Mouse (Mus musculus) right cerebral cortex, adult 2 months (tissue): ENCODE measurements at regions not wholly inside any gene's neighbourhood (a gene's known extent, or its start where the extent isn't known, plus 50 kb on each side); places are given as distances from the start of the nearest gene placed in this dataset.

Experiments used
- DNase-seq, 2 experiments: peaks; one replicate each; pipeline ENCODE4 v3.0.0; 2021 to 2022; ENCODE audit warnings: low spot score in 2 of 2

DNA sequence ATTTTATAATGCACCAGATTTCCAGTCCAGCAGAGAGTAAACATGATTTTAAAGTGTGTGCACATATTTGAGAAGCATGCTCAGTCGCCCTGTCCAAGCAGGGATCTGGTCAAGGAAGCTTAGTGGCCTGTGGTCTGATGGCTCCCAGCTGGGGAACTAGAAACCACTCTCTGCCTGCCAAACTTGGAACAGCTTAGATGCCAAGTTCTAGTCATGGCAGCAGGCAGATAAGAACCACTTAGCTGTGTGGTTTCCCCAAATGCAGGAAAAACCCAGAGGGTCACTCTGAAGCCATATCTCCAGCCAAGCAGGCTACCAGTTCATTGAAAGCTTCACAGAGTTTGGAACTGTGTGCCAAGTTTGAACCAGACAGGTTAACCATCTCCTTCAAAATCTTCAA is 86.1 kb downstream of the Fam114a2 start:
- DNase-seq: no peak

DNA sequence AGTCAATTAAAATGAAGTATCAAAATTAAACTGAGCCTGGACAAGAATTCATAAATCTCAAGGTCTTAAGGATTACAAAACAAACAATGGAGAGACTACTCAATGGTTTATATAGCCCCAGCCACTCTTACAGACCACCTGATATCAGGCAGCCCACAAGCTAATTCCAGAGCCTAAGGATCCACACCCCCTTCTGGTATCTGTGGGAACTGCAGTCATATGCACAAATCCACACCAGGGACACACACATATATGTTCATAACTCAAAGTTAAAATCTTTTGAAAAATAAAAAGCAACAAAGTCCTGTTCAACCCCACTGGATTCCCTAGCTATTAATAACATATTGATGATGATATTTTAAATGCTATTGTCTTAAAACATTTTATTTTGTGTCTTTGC is 86.5 kb downstream of the Fam114a2 start:
- DNase-seq: no peak

DNA sequence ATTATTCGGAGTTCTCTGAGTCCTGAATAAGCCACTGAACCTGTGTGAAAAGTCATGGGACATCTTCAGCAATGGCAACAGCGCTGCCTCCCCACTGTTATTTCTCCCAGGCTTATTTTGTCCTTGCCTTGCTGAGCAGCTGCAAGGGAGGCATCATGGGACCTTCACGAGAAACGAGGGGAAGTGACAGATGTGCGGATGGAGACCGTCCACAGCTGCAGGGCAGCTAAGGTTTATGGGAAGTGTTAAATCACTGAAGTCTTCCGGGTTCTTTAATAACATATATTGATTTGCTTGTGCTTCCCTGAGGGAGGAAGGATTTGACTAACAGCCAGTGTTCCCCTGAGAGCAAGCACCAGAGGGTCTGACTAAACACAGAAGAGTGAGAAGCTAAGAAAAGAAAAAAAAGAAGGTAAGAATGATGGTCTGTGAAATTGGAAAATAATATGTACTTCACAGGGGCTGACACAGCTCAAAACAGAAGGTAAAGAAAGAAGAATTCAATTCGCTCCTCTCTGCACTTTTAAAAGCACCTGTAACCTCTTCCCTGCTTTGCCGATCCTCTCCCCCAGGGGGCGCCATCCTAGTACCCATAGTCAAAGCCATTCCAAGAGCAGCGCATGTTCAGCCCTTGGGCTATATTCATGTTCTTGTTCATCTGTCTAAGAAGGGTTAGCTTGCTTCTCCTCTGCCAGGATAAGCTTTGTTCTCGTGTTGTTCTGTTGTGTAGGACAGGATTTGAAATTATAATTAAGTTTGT is 92.2 kb downstream of the Fam114a2 start:
- no peak for DNase-seq

DNA sequence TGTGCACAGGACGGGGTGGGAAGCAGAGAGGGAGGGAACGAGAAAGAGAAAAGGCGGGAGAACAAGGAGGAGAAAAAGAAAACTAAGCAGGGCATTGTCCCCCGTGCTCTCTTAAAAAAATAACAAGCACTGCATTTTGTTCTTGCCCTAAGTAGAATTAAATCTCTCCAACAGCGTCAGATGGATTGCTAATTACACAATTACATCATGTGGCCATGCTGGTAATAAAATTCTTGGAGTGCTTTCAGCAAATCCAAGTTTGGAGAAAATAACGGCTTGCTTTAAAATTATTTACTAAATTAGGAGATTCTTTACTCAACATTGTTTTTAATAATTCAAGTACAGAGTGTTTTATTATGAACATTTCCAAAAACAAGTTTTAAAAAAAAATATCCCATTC is 99.0 kb downstream of the Fam114a2 start:
- no peak for DNase-seq

DNA sequence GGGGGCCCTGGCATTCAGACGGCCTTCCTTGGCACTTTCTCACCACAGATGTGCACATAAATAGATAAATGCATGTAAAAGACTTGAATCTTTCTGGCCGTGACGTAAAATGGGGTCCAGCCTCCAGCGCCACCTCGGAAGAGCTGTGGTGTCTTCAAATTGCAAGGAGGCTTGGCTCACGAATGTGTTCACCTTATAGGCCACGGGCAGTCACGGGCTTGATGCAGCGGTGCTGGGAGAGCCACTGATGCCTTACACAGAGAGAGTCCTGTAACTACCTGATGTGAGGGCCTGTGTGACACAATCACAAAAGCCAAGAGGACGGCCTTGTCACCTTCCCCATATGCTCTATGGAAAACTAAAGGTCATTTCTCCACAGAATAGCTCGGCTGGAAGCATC is 102.4 kb downstream of the Fam114a2 start:
- DNase-seq: no peak

DNA sequence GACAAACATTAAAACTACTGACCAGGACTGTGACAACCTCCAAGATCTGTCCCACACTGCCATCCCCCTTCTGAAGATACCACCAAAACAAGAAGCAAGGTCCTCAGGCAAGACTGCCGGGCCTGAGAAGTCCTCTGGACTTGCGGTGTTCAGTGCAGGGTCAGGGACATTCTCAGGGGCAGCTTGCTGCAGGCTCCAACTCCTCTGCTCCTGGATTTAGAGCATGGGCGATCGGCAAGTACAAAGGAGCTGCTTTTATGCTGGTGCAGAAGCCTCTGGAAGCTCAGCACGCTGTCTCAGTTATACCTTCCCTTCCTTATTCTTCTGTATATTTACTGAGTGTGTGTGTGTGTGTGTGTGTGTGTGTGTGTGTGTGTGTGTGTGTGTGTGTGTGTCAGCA is 103.2 kb downstream of the Fam114a2 start:
- DNase-seq: no peak

DNA sequence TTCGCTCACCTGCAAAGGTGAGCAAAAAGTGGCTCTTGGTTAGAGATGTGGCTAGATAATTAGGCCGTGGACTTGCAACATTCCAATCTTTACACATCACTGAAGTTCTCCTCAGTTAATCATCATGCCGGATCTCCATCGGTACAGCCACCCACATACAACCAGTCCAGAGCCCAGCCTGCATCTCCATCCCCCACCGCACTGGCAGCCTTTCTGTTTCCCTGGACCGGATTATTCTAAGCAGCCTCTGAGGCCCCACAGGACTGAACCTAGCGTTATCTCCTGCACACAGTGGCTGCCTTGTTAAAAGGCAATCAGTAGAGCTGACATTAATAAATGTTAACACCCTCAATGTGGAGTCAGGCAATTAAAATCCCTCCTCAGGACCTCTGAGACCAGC is 103.7 kb downstream of the Fam114a2 start:
- DNase-seq: peak; percentile 54 to 59

DNA sequence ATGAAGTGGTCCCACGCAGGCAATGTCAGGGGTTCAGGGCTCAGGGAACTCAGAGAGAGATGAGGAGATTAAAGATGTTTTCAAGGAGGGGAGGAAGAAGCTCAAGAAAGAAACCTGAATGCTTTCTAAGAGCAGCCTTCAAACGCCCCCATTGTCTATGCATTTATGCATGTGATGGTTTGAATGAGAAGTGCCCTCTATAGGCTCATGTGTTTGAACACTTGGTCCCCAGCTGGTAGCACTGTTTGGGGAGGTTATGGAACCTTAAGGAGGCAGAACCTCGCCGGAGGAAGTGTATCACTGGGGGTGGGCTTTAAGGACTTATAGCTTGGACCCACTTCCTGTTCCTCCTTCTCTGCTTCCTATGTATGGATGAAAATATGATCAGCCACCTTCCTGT is 105.1 kb downstream of the Fam114a2 start:
- DNase-seq: no peak

DNA sequence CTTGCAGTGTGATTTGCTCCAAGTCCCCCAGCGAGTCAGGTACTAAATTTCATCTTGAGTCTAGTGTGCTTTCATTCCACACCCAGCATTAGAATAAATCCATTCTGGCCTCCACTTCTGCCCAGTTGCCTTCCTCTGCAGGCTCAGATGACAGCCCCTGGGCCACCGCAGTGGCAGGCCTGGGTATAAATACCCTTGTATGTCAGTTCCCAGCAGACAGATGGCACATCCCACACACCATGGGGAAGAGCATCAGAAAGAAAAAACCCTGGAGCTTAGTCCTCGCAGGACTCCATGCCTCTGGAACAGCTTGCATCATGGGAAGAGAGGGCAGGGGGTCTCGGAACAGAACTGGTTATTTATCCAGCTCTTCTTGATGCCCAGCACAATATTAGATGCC is 105.7 kb downstream of the Fam114a2 start:
- DNase-seq: peak; percentile 72 to 74

DNA sequence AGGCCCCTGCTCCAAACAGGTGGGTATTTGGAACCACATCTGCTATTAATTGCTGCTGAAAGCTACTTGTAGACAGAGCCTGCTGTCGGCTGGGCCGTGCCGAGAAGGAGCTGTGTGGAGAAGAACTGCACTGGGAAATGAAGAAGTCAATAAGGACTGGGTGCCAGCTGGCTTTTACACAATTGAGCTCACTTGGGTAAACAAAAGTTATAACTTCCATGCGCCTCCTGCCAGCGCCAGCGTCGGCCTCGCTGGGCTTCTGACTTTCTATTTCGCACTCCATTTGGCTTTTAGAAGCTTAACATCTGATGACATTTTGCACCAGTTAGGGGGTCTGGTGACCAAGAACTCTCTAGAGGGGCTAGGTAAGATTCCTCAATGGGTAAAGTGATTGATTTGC is 114.2 kb downstream of the Fam114a2 start:
- no peak for DNase-seq

DNA sequence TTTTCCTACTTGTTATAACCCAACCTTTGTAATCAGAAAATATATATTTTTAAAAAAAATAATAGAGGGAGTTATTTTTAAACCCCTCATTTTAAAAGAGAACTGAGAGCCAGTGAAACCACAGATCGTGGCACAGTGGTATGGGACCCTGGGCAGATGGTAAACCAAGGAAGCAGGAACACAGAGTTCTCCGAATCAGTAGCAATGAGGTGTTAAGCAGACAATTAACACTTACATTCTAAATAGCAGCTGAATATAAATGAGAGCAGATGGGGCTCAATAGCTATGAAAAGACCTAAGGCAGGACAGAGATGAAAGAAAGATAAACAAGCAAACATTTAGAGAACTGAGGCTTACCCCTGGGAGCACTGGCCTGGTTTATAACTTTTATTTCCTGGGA is 116.8 kb downstream of the Fam114a2 start:
- no peak for DNase-seq

DNA sequence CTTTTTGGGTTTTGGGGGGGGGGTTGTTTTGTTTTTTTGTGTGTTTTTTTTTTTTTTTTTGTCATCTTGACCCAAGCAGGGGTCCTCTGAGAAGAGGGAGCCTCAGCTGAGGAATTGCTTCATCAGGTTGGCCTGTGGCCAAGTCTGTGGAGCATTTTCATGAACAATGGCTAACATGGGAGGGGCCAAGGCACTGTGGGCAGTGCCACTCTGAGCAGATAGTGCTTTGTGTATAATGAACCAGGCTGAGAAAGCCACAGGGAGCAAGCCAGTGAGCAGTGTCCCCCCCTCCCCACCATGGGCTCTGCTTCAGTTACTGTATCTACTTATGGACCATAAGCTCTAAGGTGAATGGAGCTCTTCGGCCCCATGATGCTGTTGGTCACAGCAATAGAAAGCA is 119.1 kb downstream of the Fam114a2 start:
- DNase-seq: no peak

DNA sequence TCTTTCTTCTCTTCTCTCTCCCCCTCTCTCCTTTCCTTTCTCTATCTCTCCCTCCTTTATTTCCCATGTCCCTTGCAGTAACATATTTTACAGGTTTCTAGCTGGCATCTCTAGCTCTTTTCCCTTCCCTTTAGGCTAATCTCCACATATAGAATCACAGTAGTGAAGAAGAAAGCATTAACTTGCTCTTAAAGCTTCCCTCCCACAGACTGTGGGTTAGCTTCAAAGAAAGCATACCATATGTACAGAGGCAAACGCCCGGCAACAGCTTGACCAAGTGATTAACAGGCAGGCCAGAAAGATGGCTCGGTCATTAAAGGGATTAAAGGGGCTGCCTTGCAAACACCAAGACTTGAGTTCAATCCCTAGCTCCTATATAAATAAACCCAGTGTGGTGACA is 122.0 kb downstream of the Fam114a2 start:
- DNase-seq: no peak

DNA sequence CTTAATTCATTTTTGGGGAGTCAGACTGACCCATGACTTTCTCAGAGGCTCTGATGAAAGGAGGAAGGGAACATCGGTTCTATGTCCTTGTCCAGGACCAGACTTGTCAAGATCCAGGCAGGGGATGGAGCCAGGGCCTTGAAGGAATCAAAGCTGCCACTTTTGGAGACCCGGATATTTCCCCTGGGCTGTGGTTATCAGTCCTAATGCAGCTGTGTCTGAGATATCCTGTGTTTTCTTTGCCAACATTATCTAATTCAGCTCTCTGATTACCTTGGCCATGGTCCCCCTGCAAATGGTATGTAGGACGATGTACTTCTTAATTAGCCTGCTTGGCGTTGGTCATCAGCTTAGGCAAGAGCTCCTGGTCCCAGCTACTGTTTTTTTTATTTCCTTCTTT is 127.6 kb downstream of the Fam114a2 start:
- DNase-seq: no peak
